Mouse (Mus musculus): ENCODE data around the gene Galk1. TPM values are rescaled to one million over a fixed set of nuclear protein-coding genes. Genes with fewer than 3 reads are reported as not detected.

Gene Galk1
- polyA plus RNA-seq (2015; fragmentation: Nextera tagmentation; extraction: Ambion mirVana) = 188 and 190 TPM in 2 replicates

DNA sequence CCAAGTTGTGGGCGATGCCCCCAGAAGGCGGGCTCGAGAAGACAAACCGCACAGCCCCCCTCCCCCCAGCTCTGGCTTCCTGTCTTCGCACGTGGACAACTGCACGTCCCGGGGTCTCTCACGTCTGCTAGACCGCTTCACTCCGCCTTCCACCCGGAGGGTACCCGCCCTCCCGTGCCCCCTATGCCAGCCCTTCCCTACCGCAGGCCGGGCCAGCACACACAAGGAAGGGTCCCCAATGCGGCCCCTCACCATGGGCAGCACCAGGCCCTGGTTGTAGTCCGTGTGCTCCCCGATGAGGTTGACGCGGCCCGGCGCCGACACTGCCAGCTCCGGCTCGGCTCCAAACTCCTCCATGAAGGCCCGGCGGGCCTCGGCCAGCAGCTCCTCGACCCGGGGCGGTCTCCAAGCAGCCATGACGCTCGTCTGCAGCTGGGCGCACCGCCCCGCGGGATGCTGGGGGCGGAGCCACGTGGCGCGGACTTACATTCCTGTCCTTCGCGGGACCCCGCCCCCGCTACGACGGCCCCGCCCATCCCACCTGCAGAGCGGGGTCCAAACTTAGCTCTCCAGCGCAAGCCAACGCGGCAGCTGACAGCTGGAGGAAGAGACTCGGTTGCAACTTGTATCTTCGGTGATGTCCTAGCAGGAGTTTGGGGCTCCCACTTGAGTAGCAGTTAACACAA is at the start of gene Galk1:
Gene Galk1 (minus strand): TSS at position 458 of the 686 bp plus-strand sequence.
- H3K27ac ChIP-seq (ENCODE audit: low read length) = peak within 1 kb of the TSS; percentile 96
- peak within 1 kb of the TSS; percentile 59 for H3K4me2 ChIP-seq (ENCODE audit: low read depth, low read length)
- H3K4me1 ChIP-seq (replicated peaks; ENCODE audit: control insufficient read depth, insufficient read depth, low read length) = peaks cover 12% of the 10 kb centered on the region
- H3K36me3 ChIP-seq (ENCODE audit: control insufficient read depth, insufficient read depth, low read length) = peaks cover 7% of the 10 kb centered on the region; the same call in 1 of the 2 replicates
- under 1% methylated on average over 49 of the region's 55 CpGs for WGBS
- peak within 1 kb of the TSS; percentile 80 for H3K9ac ChIP-seq (ENCODE audit: low read length)
- H3K4me3 ChIP-seq (ENCODE audit: low read length) = peak within 1 kb of the TSS; percentile 58
- no peaks in the 10 kb centered on the region for H3K9me3 ChIP-seq (ENCODE audit: control insufficient read depth, low read length)
- no peaks in the 10 kb centered on the region for H3K27me3 ChIP-seq (ENCODE audit: control insufficient read depth, insufficient read depth, low read depth, low read length)
- ATAC-seq (ENCODE audit: low read depth) = peak; percentile 95

DNA sequence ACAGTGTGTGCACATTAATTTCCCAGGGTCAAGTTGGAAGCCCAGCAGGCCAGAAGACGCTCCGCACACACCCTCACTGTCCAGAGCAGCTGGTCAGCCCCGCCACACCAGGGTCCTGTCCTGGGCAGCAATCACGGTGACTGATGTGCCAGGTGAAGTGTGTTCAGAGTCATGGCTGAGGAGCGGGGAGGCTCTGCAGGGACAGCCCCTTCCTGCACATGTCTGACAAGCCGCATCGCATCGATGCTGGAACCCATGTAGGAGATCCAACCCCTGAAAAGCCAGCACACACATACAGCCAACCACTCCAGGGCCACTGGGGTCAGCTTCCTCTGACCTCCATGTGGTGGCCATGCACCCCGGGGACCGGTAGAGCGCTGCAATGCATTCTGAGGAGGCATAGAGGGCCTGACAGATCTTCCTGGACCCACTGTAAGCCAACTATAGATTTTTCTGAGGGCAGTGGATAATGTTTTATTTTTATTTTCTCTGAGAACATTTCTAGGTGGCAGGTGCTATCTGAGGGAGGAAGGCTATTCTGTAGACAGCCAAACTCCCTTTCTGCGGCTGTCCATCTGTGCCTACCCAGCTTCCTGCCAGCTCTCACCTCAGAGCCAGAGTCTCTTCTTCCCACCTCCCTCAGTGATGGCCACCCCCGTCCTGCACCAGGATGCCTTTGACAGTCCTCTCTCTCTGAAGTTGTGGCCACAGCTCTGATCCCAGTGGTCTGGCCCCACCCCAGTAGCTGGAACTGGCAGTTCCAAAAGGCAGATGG is 49.3 kb upstream of the Galk1 start:
- Histone ChIP-seq H3K4me3 (ENCODE audit: low read length) (no peak overlapping the region), H3K4me1 (replicated peaks; ENCODE audit: control insufficient read depth, insufficient read depth, low read length) (no peaks in the 10 kb centered on the region), H3K4me2 (ENCODE audit: low read depth, low read length) (no peak overlapping the region), H3K9me3 (ENCODE audit: control insufficient read depth, low read length) (no peaks in the 10 kb centered on the region), H3K27ac (ENCODE audit: low read length) (no peak overlapping the region), H3K27me3 (ENCODE audit: control insufficient read depth, insufficient read depth, low read depth, low read length) (no peaks in the 10 kb centered on the region), H3K9ac (ENCODE audit: low read length) (no peak overlapping the region), H3K36me3 (ENCODE audit: control insufficient read depth, insufficient read depth, low read length) (peaks cover 33% of the 10 kb centered on the region)
- no peak for ATAC-seq (ENCODE audit: low read depth)
- 81% methylated on average over 13 of the region's 13 CpGs for WGBS

- H3K4me2 ChIP-seq (ENCODE audit: low read depth, low read length) = no peak overlapping the region
- peak; percentile 76 for ATAC-seq (ENCODE audit: low read depth)
- WGBS = 62% methylated on average over 9 of the region's 9 CpGs
- no peak overlapping the region for H3K4me3 ChIP-seq (ENCODE audit: low read length)
- no peak overlapping the region for H3K9ac ChIP-seq (ENCODE audit: low read length)
- H3K27me3 ChIP-seq (ENCODE audit: control insufficient read depth, insufficient read depth, low read depth, low read length) = no peaks in the 10 kb centered on the region
- H3K36me3 ChIP-seq (ENCODE audit: control insufficient read depth, insufficient read depth, low read length) = peaks cover 43% of the 10 kb centered on the region
- H3K4me1 ChIP-seq (replicated peaks; ENCODE audit: control insufficient read depth, insufficient read depth, low read length) = no peaks in the 10 kb centered on the region
- H3K9me3 ChIP-seq (ENCODE audit: control insufficient read depth, low read length) = no peaks in the 10 kb centered on the region
- H3K27ac ChIP-seq (ENCODE audit: low read length) = peak overlapping the region; percentile 50
Measured at GRCm38 (mm10) chr11:116060596-116060995, 48.1 kb upstream of the Galk1 start.

GRCm38 (mm10) chr11:116059691-116060025 is 47.1 kb upstream of the Galk1 start:
- no peak overlapping the region for H3K27ac ChIP-seq (ENCODE audit: low read length)
- H3K4me2 ChIP-seq (ENCODE audit: low read depth, low read length) = no peak overlapping the region
- H3K4me1 ChIP-seq (replicated peaks; ENCODE audit: control insufficient read depth, insufficient read depth, low read length) = no peaks in the 10 kb centered on the region
- 91% methylated on average over 11 of the region's 11 CpGs for WGBS
- H3K9ac ChIP-seq (ENCODE audit: low read length) = no peak overlapping the region
- no peaks in the 10 kb centered on the region for H3K9me3 ChIP-seq (ENCODE audit: control insufficient read depth, low read length)
- no peaks in the 10 kb centered on the region for H3K27me3 ChIP-seq (ENCODE audit: control insufficient read depth, insufficient read depth, low read depth, low read length)
- no peak for ATAC-seq (ENCODE audit: low read depth)
- H3K36me3 ChIP-seq (ENCODE audit: control insufficient read depth, insufficient read depth, low read length) = peaks cover 52% of the 10 kb centered on the region
- no peak overlapping the region for H3K4me3 ChIP-seq (ENCODE audit: low read length)

DNA sequence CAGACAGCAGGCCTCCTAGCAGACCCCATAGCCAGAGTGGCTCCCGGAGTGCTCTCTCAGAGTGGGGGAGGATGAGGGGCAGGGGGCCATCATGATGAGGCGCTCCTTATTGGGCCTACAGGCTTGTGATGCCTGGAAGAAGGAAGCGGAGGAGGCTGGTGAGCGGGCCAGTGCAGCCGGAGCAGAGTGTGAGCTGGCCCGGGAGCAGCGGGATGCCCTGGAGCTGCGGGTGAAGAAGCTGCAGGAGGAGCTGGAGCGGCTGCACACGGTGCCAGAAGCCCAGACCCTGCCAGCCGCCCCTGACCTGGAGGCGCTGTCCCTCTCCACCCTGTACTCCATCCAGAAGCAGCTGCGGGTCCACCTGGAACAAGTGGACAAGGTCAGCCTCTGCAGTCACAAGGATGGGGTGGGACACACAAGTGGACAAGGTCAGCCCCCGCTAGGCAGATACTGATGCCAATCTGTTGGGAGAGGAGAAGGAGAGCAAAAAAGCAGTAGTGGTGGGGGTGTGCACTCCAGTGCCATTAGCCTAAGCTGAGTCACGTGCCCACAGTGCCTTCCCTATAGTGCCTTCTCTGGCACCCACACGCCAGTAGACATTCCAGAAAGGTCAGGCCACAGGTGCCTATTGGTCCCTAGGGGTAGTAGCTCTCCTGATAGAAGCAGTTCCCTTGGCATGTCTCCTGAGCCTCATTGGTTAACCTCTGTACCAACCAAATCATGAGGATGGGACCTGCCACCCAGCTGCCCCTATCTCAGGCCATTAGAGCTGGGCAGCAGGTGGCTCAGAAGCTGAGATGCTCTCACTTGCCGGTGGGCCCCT is 46.6 kb upstream of the Galk1 start:
- peaks cover 57% of the 10 kb centered on the region for H3K36me3 ChIP-seq (ENCODE audit: control insufficient read depth, insufficient read depth, low read length)
- H3K4me1 ChIP-seq (replicated peaks; ENCODE audit: control insufficient read depth, insufficient read depth, low read length) = no peaks in the 10 kb centered on the region
- H3K4me3 ChIP-seq (ENCODE audit: low read length) = no peak overlapping the region
- no peaks in the 10 kb centered on the region for H3K9me3 ChIP-seq (ENCODE audit: control insufficient read depth, low read length)
- H3K27ac ChIP-seq (ENCODE audit: low read length) = no peak overlapping the region
- WGBS = 89% methylated on average over 17 of the region's 17 CpGs
- no peak for ATAC-seq (ENCODE audit: low read depth)
- no peak overlapping the region for H3K9ac ChIP-seq (ENCODE audit: low read length)
- no peaks in the 10 kb centered on the region for H3K27me3 ChIP-seq (ENCODE audit: control insufficient read depth, insufficient read depth, low read depth, low read length)
- H3K4me2 ChIP-seq (ENCODE audit: low read depth, low read length) = no peak overlapping the region

- no peak for ATAC-seq (ENCODE audit: low read depth)
Measured at GRCm38 (mm10) chr11:116058022-116058614, 45.6 kb upstream of the Galk1 start.

GRCm38 (mm10) chr11:116057237-116057881 is 44.8 kb upstream of the Galk1 start:
- no peak overlapping the region for H3K27ac ChIP-seq (ENCODE audit: low read length)

More at GRCm38 (mm10) chr11:116058022-116058614, 45.6 kb upstream of the Galk1 start:
- no peaks in the 10 kb centered on the region for H3K9me3 ChIP-seq (ENCODE audit: control insufficient read depth, low read length)
- peaks cover 62% of the 10 kb centered on the region for H3K36me3 ChIP-seq (ENCODE audit: control insufficient read depth, insufficient read depth, low read length)
- H3K9ac ChIP-seq (ENCODE audit: low read length) = no peak overlapping the region
- no peaks in the 10 kb centered on the region for H3K27me3 ChIP-seq (ENCODE audit: control insufficient read depth, insufficient read depth, low read depth, low read length)
- no peak overlapping the region for H3K4me2 ChIP-seq (ENCODE audit: low read depth, low read length)
- no peaks in the 10 kb centered on the region for H3K4me1 ChIP-seq (replicated peaks; ENCODE audit: control insufficient read depth, insufficient read depth, low read length)
- no peak overlapping the region for H3K27ac ChIP-seq (ENCODE audit: low read length)
- 69% methylated on average over 12 of the region's 12 CpGs for WGBS
- H3K4me3 ChIP-seq (ENCODE audit: low read length) = no peak overlapping the region

DNA sequence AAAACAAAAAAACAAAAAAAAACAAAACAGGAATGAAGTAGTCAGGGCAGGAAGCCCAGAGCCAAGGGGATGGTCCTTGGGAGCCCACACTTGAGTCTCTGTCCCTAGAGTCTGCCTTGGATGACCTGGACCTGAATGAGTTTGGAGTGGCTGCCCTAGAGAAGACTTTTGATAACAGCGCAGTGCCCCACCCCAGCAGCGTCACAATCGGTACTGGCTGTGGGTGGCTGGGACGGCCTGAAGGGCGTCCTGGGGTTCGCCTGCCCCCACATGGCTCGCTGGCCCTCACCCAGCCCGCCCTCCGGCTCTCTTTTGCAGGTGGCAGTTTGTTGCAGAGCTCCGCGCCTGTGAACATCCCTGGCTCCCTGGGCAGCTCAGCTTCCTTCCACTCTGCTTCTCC is 43.4 kb upstream of the Galk1 start:
- 88% methylated on average over 11 of the region's 11 CpGs for WGBS
- peaks cover 65% of the 10 kb centered on the region for H3K36me3 ChIP-seq (ENCODE audit: control insufficient read depth, insufficient read depth, low read length)
- no peak for ATAC-seq (ENCODE audit: low read depth)
- no peaks in the 10 kb centered on the region for H3K4me1 ChIP-seq (replicated peaks; ENCODE audit: control insufficient read depth, insufficient read depth, low read length)
- H3K27ac ChIP-seq (ENCODE audit: low read length) = no peak overlapping the region
- no peak overlapping the region for H3K4me2 ChIP-seq (ENCODE audit: low read depth, low read length)
- H3K27me3 ChIP-seq (ENCODE audit: control insufficient read depth, insufficient read depth, low read depth, low read length) = no peaks in the 10 kb centered on the region
- no peak overlapping the region for H3K4me3 ChIP-seq (ENCODE audit: low read length)
- no peak overlapping the region for H3K9ac ChIP-seq (ENCODE audit: low read length)
- no peaks in the 10 kb centered on the region for H3K9me3 ChIP-seq (ENCODE audit: control insufficient read depth, low read length)

More at GRCm38 (mm10) chr11:116057237-116057881, 44.8 kb upstream of the Galk1 start:
- Histone ChIP-seq H3K9me3 (ENCODE audit: control insufficient read depth, low read length) (no peaks in the 10 kb centered on the region), H3K9ac (ENCODE audit: low read length) (no peak overlapping the region), H3K27me3 (ENCODE audit: control insufficient read depth, insufficient read depth, low read depth, low read length) (no peaks in the 10 kb centered on the region), H3K4me2 (ENCODE audit: low read depth, low read length) (no peak overlapping the region), H3K4me3 (ENCODE audit: low read length) (no peak overlapping the region), H3K4me1 (replicated peaks; ENCODE audit: control insufficient read depth, insufficient read depth, low read length) (no peaks in the 10 kb centered on the region), H3K36me3 (ENCODE audit: control insufficient read depth, insufficient read depth, low read length) (peaks cover 61% of the 10 kb centered on the region)
- 69% methylated on average over 4 of the region's 4 CpGs for WGBS
- no peak for ATAC-seq (ENCODE audit: low read depth)
